Mouse (Mus musculus) right cerebral cortex, postnatal 36 days (tissue): Measurements from ENCODE around the gene Bhlhe23.

Source experiments
- DNase-seq, 2 experiments: peaks; one replicate each; pipeline ENCODE4 v3.0.0; 2022; ENCODE audit warnings: low spot score in 2 of 2, mixed read lengths in 1 of 2

The Bhlhe23 gene

DNA sequence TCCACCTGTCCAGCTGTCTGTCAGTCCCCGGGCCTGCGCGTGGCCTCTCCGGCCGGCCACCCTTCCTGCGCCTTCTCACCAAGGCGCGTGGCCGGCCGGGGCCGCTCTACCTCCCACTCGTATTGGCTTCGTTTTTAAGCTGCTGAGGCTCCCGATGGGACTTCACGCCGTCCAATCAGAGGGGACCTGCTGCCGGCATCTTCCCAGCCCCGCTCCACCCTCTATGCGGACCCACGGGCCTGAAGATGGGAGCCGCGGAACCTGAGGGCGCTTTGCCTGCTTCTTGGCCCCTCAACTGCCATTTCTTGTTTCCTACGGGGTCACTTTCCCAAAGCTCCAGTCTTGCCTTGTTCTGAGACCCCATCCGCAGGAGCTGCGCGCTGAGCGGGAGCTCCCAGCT is at the start of gene Bhlhe23:
Bhlhe23 (minus strand) TSS at position 108 of the 400 bp plus-strand sequence.
- DNase-seq, result no peak

DNA sequence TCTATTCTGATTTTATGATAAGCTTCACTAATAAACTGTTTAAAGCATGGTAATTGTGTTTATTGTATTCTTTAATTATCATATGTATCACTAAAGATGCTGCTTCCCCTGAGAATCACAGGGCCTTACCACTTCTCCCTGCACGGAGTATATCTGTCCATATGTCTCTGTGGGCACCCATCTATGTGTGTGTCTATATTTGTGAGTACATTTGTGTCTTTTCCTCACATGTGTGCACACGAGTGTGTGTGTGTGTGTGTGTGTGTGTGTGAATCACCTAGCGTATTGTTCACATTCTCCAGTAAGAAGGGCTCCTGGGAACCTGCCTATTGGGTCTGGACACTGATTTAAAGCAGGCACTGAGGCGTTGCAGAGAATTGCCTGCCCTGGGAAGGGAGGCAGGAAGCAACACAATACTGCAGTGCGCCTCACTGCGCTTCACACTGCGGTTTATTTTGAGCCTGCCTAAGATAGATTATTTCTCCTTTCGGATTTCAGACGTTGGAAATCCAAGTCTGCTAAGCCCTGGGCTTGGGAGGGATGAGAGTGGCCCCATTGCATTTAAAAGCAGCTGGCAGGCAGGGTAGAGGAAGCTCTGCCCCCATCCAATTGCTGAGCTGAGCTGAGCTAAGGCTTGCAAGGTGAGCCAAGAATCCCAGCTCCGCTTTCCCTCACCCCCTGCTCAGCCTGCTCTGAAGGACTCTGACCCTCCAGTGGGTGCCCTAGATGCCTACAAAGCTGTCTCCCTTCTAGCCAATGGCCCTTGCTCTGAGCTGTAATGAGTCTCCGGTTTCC is 48.6 kb upstream of the Bhlhe23 start:
- peak; percentile 68 to 88 for DNase-seq

- peak in 1 of 2 experiments; percentile 50 for DNase-seq
These were observed 48.0 kb upstream of the Bhlhe23 start for GRCm38 (mm10) chr2:180824724-180825123.

- DNase-seq, result peak in 1 of 2 experiments; percentile 69
These were observed 47.4 kb upstream of the Bhlhe23 start for GRCm38 (mm10) chr2:180824061-180824460.

- DNase-seq, result peak; percentile 76 to 86
These were observed 45.8 kb upstream of the Bhlhe23 start for GRCm38 (mm10) chr2:180822476-180822875.

DNA sequence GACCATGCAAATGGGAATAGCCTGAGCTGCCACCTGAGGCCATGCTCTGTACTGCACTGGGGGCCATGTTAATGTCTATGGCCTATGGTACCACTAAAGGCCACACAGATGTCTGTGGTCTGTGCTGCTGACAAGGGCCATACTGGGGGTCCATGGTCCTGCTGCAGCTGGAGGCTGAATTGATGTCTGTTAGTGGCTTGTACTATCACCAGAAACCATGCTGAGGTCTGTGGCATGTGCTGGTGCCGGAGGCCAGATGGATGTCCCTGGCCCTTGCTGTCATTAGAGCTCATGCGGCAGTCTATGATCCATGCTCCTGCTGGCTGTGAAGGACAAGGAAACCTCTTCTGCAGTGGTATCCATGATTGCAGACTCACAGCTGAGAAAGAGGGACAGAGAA is 42.8 kb upstream of the Bhlhe23 start:
- no peak for DNase-seq

DNA sequence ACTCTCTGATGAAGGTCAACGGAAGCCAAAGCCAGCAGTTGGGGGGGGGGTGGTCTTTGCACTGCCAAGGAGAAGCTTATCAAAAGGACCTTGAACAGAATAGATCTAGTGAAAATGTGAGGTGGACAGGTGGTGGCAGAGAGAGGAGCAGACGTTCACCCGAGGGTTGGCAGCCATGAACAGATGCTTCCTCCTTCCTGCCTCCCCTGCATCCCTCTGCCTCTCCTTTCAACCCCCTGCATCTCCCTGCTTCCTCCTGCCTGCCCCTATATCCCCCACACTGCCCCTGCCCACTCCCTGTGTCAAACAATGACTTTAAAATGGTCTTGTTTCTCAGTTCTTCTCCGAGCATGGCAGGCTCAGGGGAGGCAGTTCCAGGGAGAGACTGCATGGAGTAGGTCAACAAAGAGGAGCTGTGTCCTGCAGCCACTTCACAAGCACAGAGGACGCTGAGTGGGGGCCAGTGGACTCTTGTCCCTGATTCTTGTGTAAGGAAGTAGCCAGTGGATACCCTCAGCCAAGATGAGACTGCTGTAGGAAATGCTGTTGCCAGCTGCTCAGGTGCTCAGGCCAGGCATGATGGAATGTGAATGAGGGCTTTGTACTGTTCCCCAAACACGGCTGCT is 39.9 kb upstream of the Bhlhe23 start:
- DNase-seq, result no peak

DNA sequence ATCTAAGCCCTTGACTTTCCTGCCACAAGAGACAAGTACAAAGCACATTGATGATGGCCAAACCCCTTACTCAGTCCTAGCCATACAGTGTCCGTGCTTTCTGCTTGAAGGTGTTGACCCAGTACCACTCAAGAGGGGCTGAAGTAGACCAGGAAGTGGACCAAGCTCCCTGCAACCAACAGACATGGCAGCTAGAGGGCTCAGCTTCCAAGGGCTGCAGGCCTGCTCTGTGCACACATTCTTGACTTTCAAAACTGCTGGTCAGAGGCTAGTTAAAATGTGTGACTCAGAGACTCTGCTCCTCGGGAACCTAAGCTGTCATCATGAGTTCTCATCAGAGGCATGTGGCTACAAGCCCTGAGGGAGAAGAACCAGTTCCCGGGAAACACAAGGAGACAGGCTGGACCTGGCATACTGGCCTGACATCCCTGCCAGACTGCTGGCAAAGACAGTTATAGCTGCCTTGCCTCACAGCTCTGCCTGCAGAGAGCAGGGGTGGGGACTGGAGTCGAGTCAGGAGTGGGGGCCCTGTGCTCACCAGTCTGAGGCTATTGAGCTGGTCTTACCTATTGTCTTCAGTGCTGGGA is 37.4 kb upstream of the Bhlhe23 start:
- no peak for DNase-seq

DNA sequence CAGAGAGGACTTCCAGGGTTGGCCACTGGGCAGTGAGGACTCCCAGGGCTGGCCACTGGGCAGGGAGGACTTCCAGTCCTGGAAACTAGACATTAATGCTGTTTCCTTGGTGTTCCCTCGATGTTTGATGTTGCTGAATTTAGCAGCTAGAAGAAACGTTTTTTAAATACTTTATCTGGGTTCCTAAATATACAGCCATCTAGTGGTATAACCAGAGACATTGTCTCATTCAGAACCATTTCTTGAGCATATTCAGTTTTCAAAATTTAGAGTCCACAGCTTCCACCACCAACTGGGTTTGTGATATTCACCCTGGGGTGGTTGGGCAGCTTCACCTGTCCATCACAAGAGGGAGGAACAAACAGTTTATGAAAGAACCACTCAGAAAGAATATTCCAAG is 34.3 kb upstream of the Bhlhe23 start:
- DNase-seq, result no peak

DNA sequence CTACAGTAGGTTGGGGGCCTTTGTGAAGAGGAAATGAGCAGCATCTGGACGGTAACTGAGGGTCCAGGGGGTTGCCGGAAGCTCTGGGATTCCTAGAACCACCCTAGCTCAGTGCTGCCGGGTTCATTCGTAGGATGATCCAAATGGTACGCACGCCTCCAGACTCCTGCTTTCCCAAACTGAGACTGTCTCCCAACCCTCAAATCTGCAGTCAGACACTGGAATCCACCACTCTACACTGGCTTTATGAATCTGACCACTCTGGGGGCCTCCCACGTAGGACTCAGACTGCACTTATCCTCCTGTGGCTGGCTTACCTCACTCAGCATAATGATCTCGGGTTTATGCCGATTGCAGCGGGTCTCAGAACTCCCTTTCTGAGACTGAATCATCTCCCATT is 32.8 kb upstream of the Bhlhe23 start:
- no peak for DNase-seq

GRCm38 (mm10) chr2:180805966-180806365 is 29.3 kb upstream of the Bhlhe23 start:
- peak in 1 of 2 experiments; percentile 47 for DNase-seq

DNA sequence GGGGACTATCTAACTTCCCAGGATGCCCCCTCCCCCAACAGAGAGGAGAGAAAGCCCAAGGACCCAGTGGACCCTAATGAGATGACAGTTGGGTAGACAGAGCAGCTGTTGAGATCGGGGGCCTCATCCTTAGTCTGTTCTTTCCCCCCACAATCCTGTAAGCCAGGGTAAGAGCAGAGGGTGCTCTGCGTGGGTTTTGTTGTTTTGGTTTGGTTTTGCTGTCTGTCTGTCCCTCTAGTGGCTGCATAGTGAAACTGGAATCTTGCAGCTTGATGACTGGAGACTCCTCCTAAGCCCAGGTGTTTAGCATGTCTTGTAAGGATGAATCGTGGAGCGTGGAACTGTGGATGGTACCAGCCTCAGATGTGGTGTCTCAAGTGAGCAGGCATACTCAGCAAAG is 19.3 kb upstream of the Bhlhe23 start:
- no peak for DNase-seq

DNA sequence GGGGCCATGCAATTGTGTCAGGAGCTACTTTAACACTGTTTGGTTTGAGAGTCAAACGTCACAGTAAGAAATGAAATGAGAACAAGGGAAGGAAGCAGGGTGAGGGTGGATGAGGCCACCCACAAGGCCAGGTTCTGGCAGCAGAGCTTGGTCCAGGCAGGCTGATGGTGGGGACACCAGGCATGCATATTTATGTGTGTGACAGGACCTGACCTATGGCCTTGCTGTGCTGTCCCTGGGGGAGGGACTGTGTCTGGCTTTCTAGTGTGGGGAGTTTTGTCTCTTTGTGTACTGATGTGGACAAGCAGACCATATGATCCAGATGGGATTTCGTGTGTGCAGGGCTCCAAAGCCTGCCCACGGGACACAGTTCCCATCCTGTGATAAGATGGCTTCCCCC is 18.9 kb upstream of the Bhlhe23 start:
- DNase-seq, result no peak

DNA sequence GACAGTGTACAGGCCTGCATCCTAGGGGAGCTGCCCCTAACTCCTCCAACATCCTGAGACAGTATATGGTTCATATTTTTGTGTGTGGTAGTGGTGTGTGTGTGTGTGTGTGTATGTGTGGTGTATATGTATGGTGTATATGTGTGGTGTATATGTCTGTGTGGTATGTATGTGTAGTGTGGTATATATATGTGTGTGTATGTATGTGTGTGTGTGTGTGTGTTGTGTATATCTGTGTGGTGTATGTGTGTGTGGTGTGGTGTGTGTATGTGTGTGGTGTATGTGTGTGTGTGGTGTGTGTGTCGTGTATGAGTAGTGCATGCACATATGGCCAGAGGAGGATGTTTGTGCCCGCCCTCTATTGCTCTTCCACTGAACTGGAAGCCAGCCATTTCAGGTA is 17.7 kb upstream of the Bhlhe23 start:
- DNase-seq, result no peak

DNA sequence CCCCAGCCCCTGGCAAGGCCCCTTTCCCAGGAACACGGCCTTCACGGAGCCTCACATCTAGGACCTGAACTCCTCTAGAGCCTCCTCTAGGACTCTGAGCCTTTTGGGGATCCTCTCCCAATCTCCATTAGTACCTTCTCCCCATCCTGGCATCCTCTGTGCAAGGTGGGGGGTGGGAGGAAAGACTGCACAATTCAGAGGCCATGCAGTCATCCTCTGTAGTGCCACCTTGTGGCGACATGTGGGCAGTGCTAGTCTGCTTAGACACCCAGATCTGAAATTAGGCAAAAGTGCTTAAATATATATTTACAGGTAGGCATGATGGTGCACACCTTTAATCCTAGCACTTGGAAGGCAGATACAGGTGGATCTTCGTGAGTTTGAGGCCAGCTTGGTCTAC is 15.0 kb upstream of the Bhlhe23 start:
- DNase-seq, result peak in 1 of 2 experiments; percentile 36

DNA sequence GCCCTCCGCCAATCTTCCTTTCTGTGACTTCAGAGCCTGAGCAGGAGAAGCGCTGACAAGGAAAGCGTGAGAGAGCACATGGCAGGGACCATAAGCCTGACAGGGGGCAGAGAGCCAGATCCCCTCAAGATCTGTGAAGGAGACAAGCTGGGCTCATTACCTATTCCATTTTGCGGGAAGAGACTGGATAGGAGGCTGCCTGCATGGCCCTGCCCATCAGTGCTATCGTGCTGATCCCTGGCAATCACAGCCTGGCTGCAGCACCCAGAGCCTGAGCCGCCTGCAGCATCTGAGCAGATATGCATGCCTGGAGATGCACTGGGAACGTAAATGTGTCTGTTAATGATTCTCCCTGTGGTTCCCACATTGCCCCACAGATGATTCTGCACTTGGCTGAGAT is 12.1 kb upstream of the Bhlhe23 start:
- DNase-seq, result no peak

GRCm38 (mm10) chr2:180788386-180788785 is 11.7 kb upstream of the Bhlhe23 start:
- no peak for DNase-seq

DNA sequence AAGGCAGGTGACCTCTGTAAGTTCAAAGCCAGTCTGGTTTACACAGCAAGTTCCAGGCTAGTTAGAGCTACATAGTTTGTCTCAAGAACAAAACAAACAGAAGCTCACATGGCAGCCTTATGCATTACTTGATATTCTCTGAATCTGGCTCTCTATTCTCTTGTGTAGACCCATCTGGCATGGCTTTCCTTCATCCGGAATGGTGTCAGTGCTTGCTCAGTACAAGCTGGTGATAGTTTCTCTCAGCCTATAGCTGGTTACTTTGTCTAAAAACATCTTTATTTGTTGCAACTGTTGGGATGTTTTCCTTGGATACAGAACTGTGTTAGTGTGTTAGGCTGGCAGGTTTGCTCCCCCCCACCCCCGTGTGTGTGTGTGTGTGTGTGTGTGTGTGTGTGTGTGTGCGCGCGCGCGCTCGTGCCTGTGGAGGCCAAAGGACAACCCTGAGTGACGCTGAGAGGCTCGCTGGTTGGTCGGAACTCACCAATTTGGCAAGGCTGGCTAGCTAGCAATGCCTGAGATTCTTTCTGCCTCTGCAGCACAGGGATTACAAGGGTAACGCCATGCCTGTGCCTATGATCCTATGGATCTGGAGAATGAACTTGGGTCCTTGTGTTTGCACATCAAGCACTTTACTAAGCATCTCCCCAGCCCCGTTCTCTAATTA is 11.0 kb upstream of the Bhlhe23 start:
- no peak for DNase-seq

DNA sequence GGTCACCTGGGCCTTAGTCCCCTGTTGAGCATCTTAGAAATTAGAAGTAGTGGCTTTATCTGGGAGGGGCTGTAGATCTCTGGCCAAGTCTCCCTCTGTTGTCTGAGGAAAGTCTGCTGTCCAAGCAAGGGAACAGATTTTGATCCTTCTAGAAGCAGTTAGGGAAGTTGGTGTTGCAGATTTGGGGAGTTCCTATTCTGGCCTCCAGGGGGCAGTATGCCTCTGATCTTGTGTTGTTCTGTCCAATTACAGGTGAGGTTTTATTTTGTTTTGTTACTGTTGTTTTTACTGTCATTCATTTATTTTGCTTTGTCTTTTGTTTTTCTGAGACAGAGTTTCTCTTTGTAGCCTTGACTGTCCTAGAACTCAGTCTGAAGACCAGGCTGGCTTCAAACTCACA is 10.0 kb upstream of the Bhlhe23 start:
- no peak for DNase-seq

- no peak for DNase-seq
These were observed 3.6 kb upstream of the Bhlhe23 start for GRCm38 (mm10) chr2:180780282-180780681.

DNA sequence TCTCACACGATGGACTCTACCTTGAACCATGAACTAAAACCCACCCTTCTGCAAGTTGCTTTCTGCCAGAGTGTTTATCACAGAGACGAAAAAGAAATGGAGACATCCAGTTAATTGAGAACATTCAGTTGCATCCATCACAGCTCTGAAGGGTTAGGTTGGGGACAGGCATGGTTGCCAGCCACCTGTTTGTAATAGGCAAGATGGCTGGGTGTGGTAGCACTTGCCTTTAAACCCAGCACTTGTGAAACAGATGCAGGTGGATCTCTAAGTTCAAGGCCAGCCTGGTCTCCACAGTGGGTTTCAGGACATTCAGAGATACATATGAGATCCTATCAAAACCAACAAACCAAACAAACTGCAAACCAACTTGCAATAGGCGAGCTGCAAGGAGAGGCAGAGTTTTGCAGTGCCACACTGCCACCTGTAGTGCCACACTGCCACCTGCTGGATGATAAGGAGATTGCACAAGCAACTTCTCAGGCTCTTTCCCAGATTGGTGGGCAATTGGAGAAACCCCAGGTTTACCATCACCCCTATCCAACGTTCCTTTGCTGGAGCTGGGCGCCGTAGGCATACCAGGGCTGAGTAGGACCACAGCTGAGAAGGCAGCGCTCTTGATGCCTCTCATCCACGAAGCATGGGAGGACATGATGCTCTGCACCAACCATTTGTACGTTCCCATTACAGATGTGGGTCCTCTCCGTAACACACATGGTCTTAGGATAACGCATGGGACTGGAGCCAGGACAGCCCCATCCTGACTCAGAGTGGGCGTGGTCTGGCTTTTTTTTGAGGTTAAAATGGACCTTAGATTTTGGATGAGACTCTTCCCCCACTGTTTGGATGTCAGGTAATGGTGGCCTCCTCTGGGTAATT is 2.8 kb upstream of the Bhlhe23 start:
- DNase-seq, result peak in 1 of 2 experiments; percentile 31
